Mouse (Mus musculus) hindbrain, embryonic 14.5 days (tissue): ENCODE data around the gene Wwox. TPM values are rescaled to one million over a fixed set of nuclear protein-coding genes. Genes with fewer than 3 reads are reported as not detected.

ENCODE experiments used
- ATAC-seq: fragments of 200-750 bp; cut with Nextera tagmentation; 2 replicates; pipeline ENCODE4 v1.8.0; 2017; ENCODE audit warnings: moderate number of reproducible peaks, mild to moderate bottlenecking, moderate TSS enrichment, moderate library complexity; ENCODE audit not compliant: low FRiP score
- DNase-seq: peaks from one replicate; pipeline ENCODE4 v3.0.0-alpha.2; 2015; ENCODE audit warnings: low spot score
- H3K27ac ChIP-seq: fragments of 300-500 bp; sonication (generic); 2 replicates; pipeline ENCODE4 v1.5.1; 2014; ENCODE audit warnings: mild to moderate bottlenecking, moderate library complexity
- H3K27me3 ChIP-seq: fragments of 300-500 bp; sonication (generic); 2 replicates; pipeline ENCODE4 v1.6.1; 2014; ENCODE audit warnings: mild to moderate bottlenecking, low read length, mixed read lengths; ENCODE audit not compliant: control insufficient read depth, insufficient read depth
- H3K36me3 ChIP-seq: fragments of 300-500 bp; sonication (generic); replicated peaks from 2 replicates; pipeline ENCODE4 v1.6.1; 2014; ENCODE audit not compliant: control insufficient read depth, insufficient read depth
- H3K4me1 ChIP-seq: fragments of 300-500 bp; sonication (generic); replicated peaks from 2 replicates; pipeline ENCODE4 v1.6.1; 2014; ENCODE audit warnings: antibody characterized with exemption, low read length, mixed read lengths; ENCODE audit not compliant: control insufficient read depth, insufficient read depth
- H3K4me2 ChIP-seq: fragments of 300-500 bp; sonication (generic); replicated peaks from 2 replicates; pipeline ENCODE4 v1.6.1; 2014; ENCODE audit warnings: mild to moderate bottlenecking, moderate library complexity
- H3K4me3 ChIP-seq: fragments of 300-500 bp; sonication (generic); replicated peaks from 2 replicates; pipeline ENCODE4 v1.5.1; 2014; ENCODE audit warnings: mild to moderate bottlenecking, low read length
- H3K9ac ChIP-seq: fragments of 300-500 bp; sonication (generic); 2 replicates; pipeline ENCODE4 v1.6.1; 2014
- H3K9me3 ChIP-seq: fragments of 300-500 bp; sonication (generic); 2 replicates; pipeline ENCODE4 v1.6.1; 2016; ENCODE audit warnings: low read length; ENCODE audit not compliant: control insufficient read depth
- WGBS: fragments of 180-500 bp; shearing (Covaris S2); extraction: QIAGEN DNeasy Blood & Tissue Kit; methylation state at CpG from one replicate; pipeline ENCODE4 v1.1.7; 2014; 5-methylcytosine and 5-hydroxymethylcytosine counted together
- polyA plus RNA-seq: library from polyadenylated mRNA; unstranded; fragments of >200 nt; fragmentation: Nextera tagmentation; extraction: Ambion mirVana; gene quantifications from 2 replicates; pipeline ENCODE4 v1.2.1, GENCODE M21; 2014

Wwox gene
- polyA plus RNA-seq, 1 experiment from 2014 or later = 12.7 TPM

GRCm38 (mm10) chr8:115133711-115134218 lies 694.3 kb downstream of the Wwox start:
- ATAC-seq = no peak
- H3K4me3 ChIP-seq = no peak overlapping the region
- H3K9me3 ChIP-seq = no peaks in the 10 kb centered on the region
- 0 out of 2 replicates have a peak, but pooled peaks cover 5% of the 10 kb centered on the region for H3K4me1 ChIP-seq
- no peak overlapping the region for H3K4me2 ChIP-seq
- H3K36me3 ChIP-seq = no peaks in the 10 kb centered on the region
- 23% methylated on average over 7 of the region's 7 CpGs for WGBS
- DNase-seq = no peak
- H3K9ac ChIP-seq = no peak overlapping the region
- H3K27ac ChIP-seq = no peak overlapping the region
- H3K27me3 ChIP-seq = no peaks in the 10 kb centered on the region

- WGBS = 90% methylated on average over 10 of the region's 10 CpGs
- Histone ChIP-seq H3K27me3 (no peaks in the 10 kb centered on the region), H3K36me3 (no peaks in the 10 kb centered on the region), H3K4me2 (no peak overlapping the region), H3K4me3 (no peak overlapping the region), H3K9ac (no peak overlapping the region), H3K9me3 (no peaks in the 10 kb centered on the region), H3K4me1 (0 out of 2 replicates have a peak, but pooled peaks cover 9% of the 10 kb centered on the region), H3K27ac (no peak overlapping the region)
- ATAC-seq = no peak
- DNase-seq = no peak
Observed at GRCm38 (mm10) chr8:115136888-115137287, 697.4 kb downstream of the Wwox start.

GRCm38 (mm10) chr8:115141614-115142013 lies 702.2 kb downstream of the Wwox start:
- Histone ChIP-seq H3K4me2 (no peak overlapping the region), H3K9ac (no peak overlapping the region), H3K27me3 (no peaks in the 10 kb centered on the region), H3K9me3 (no peaks in the 10 kb centered on the region), H3K27ac (no peak overlapping the region), H3K36me3 (no peaks in the 10 kb centered on the region), H3K4me1 (0 out of 2 replicates have a peak, but pooled peaks cover 10% of the 10 kb centered on the region), H3K4me3 (no peak overlapping the region)
- WGBS = 29% methylated on average over 8 of the region's 8 CpGs
- DNase-seq (no peak), ATAC-seq (no peak)

GRCm38 (mm10) chr8:115143530-115144320 lies 704.3 kb downstream of the Wwox start:
- H3K4me2 ChIP-seq = no peak overlapping the region
- no peaks in the 10 kb centered on the region for H3K36me3 ChIP-seq
- H3K27ac ChIP-seq = no peak overlapping the region
- 40% methylated on average over 9 of the region's 9 CpGs for WGBS
- no peaks in the 10 kb centered on the region for H3K27me3 ChIP-seq
- DNase-seq (no peak), ATAC-seq (no peak)
- no peaks in the 10 kb centered on the region for H3K9me3 ChIP-seq
- no peak overlapping the region for H3K9ac ChIP-seq
- 0 out of 2 replicates have a peak, but pooled peaks cover 10% of the 10 kb centered on the region for H3K4me1 ChIP-seq
- no peak overlapping the region for H3K4me3 ChIP-seq

GRCm38 (mm10) chr8:115147006-115147405 lies 707.6 kb downstream of the Wwox start:
- Histone ChIP-seq H3K4me3 (no peak overlapping the region), H3K27me3 (0 out of 2 replicates have a peak, but pooled peaks cover 3% of the 10 kb centered on the region), H3K4me2 (no peak overlapping the region), H3K9me3 (no peaks in the 10 kb centered on the region), H3K36me3 (no peaks in the 10 kb centered on the region), H3K27ac (no peak overlapping the region), H3K9ac (no peak overlapping the region), H3K4me1 (peaks cover 21% of the 10 kb centered on the region)
- ATAC-seq (no peak), DNase-seq (no peak)
- 33% methylated on average over 9 of the region's 9 CpGs for WGBS

GRCm38 (mm10) chr8:115150446-115151109 lies 711.1 kb downstream of the Wwox start:
- Histone ChIP-seq H3K9ac (0 out of 2 replicates have a peak overlapping the region, but pooled peaks have one; percentile 16), H3K36me3 (no peaks in the 10 kb centered on the region), H3K4me2 (no peak overlapping the region), H3K9me3 (no peaks in the 10 kb centered on the region), H3K27ac (no peak overlapping the region), H3K4me3 (no peak overlapping the region), H3K4me1 (peaks cover 18% of the 10 kb centered on the region), H3K27me3 (0 out of 2 replicates have a peak, but pooled peaks cover 3% of the 10 kb centered on the region)
- 39% methylated on average over 24 of the region's 24 CpGs for WGBS
- DNase-seq (no peak), ATAC-seq (no peak)

- no peaks in the 10 kb centered on the region for H3K9me3 ChIP-seq
- H3K27me3 ChIP-seq = 0 out of 2 replicates have a peak, but pooled peaks cover 3% of the 10 kb centered on the region
- DNase-seq (no peak), ATAC-seq (no peak)
- H3K27ac ChIP-seq = no peak overlapping the region
- no peak overlapping the region for H3K4me3 ChIP-seq
- no peak overlapping the region for H3K9ac ChIP-seq
- H3K4me1 ChIP-seq = peaks cover 18% of the 10 kb centered on the region
- no peak overlapping the region; the same call in 1 of the 2 replicates for H3K4me2 ChIP-seq
- 18% methylated on average over 6 of the region's 6 CpGs for WGBS
- H3K36me3 ChIP-seq = no peaks in the 10 kb centered on the region
Observed at GRCm38 (mm10) chr8:115151416-115151815, 712.0 kb downstream of the Wwox start.

- no peak overlapping the region for H3K4me3 ChIP-seq
- 23% methylated on average over 10 of the region's 10 CpGs for WGBS
- H3K4me2 ChIP-seq = peak overlapping the region; percentile 17; the same call in 1 of the 2 replicates
- DNase-seq (peak; percentile 62), ATAC-seq (peak; percentile 44; the same call in 1 of the 2 replicates)
- H3K9me3 ChIP-seq = no peaks in the 10 kb centered on the region
- H3K27ac ChIP-seq = no peak overlapping the region
- H3K36me3 ChIP-seq = no peaks in the 10 kb centered on the region
- peaks cover 29% of the 10 kb centered on the region for H3K4me1 ChIP-seq
- H3K9ac ChIP-seq = no peak overlapping the region
- H3K27me3 ChIP-seq = 0 out of 2 replicates have a peak, but pooled peaks cover 3% of the 10 kb centered on the region
Observed at GRCm38 (mm10) chr8:115154096-115154495, 714.6 kb downstream of the Wwox start.

- Histone ChIP-seq H3K9ac (no peak overlapping the region), H3K4me2 (no peak overlapping the region), H3K36me3 (no peaks in the 10 kb centered on the region), H3K4me1 (peaks cover 36% of the 10 kb centered on the region), H3K9me3 (no peaks in the 10 kb centered on the region), H3K4me3 (no peak overlapping the region), H3K27ac (no peak overlapping the region), H3K27me3 (no peaks in the 10 kb centered on the region)
- no peak for ATAC-seq
- WGBS = 91% methylated on average over 8 of the region's 8 CpGs
- DNase-seq = no peak
Observed at GRCm38 (mm10) chr8:115156142-115156541, 716.7 kb downstream of the Wwox start.
